Mouse (Mus musculus): ENCODE measurements around the gene Gal3st4.

GRCm38 (mm10) chr5:138258542-138258941 is 14.1 kb downstream of the Gal3st4 start:
- TF ChIP-seq CTCF (conservative IDR thresholded peaks at IDR 0.05; ENCODE audit: low read length) (no peak), POU5F1 (IDR thresholded peaks at IDR 0.05; ENCODE audit: borderline replicate concordance, low read length) (no peak)

Measured in E14TG2a.4 (cell line).